Mouse (Mus musculus) liver, embryonic 12.5 days (tissue): ENCODE data around the gene Syn2. TPM values are rescaled to one million over a fixed set of nuclear protein-coding genes. Genes with fewer than 3 reads are reported as not detected.

Source experiments
- ATAC-seq: fragments of 200-750 bp; cut with Nextera tagmentation; 2 replicates; pipeline ENCODE4 v1.8.0; 2017; ENCODE audit warnings: moderate number of reproducible peaks, mild to moderate bottlenecking, moderate library complexity
- H3K27ac ChIP-seq: fragments of 300-500 bp; sonication (generic); 2 replicates; pipeline ENCODE4 v1.5.1; 2016; ENCODE audit warnings: mild to moderate bottlenecking
- H3K27me3 ChIP-seq: fragments of 300-500 bp; sonication (generic); replicated peaks from 2 replicates; pipeline ENCODE4 v1.6.1; 2016; ENCODE audit warnings: mild to moderate bottlenecking, moderate library complexity
- H3K36me3 ChIP-seq: fragments of 300-500 bp; sonication (generic); 2 replicates; pipeline ENCODE4 v1.6.1; 2016; ENCODE audit warnings: mild to moderate bottlenecking, moderate library complexity
- H3K4me1 ChIP-seq: fragments of 300-500 bp; sonication (generic); 2 replicates; pipeline ENCODE4 v1.6.1; 2016
- H3K4me2 ChIP-seq: fragments of 300-500 bp; sonication (generic); 2 replicates; pipeline ENCODE4 v1.6.1; 2016; ENCODE audit warnings: mild to moderate bottlenecking, moderate library complexity
- H3K4me3 ChIP-seq: fragments of 300-500 bp; sonication (generic); 2 replicates; pipeline ENCODE4 v1.5.1; 2016; ENCODE audit warnings: mild to moderate bottlenecking, moderate library complexity
- H3K9ac ChIP-seq: fragments of 300-500 bp; sonication (generic); 2 replicates; pipeline ENCODE4 v1.6.1; 2016; ENCODE audit warnings: mild to moderate bottlenecking, moderate library complexity
- H3K9me3 ChIP-seq: fragments of 300-500 bp; sonication (generic); replicated peaks from 2 replicates; pipeline ENCODE4 v1.6.1; 2016; ENCODE audit warnings: mild to moderate bottlenecking, moderate library complexity
- WGBS: fragments of 180-500 bp; shearing (Covaris S2); methylation state at CpG from one replicate; pipeline ENCODE4 v1.1.7; 2016; ENCODE audit not compliant: insufficient replicate concordance; 5-methylcytosine and 5-hydroxymethylcytosine counted together
- polyA plus RNA-seq: library from polyadenylated mRNA; unstranded; fragments of >200 nt; fragmentation: Nextera tagmentation; extraction: Ambion mirVana; gene quantifications from 2 replicates; pipeline ENCODE4 v1.2.1, GENCODE M21; 2016

Syn2 gene
- polyA plus RNA-seq, 1 experiment from 2014 or later: not detected

- Histone ChIP-seq H3K4me3 (no peak overlapping the region), H3K4me2 (no peak overlapping the region), H3K9ac (no peak overlapping the region), H3K4me1 (no peaks in the 10 kb centered on the region), H3K27ac (no peak overlapping the region), H3K27me3 (no peaks in the 10 kb centered on the region), H3K36me3 (no peaks in the 10 kb centered on the region), H3K9me3 (no peaks in the 10 kb centered on the region)
- WGBS: 76% methylated on average over 2 of the region's 2 CpGs
- no peak for ATAC-seq
Observed at GRCm38 (mm10) chr6:115181094-115181493, 46.4 kb downstream of the Syn2 start.

- H3K36me3 ChIP-seq: no peaks in the 10 kb centered on the region
- WGBS: 62% methylated on average over 7 of the region's 7 CpGs
- ATAC-seq: no peak
- H3K27me3 ChIP-seq: no peaks in the 10 kb centered on the region
- no peak overlapping the region for H3K9ac ChIP-seq
- no peak overlapping the region for H3K4me3 ChIP-seq
- no peaks in the 10 kb centered on the region for H3K9me3 ChIP-seq
- H3K27ac ChIP-seq: no peak overlapping the region
- no peaks in the 10 kb centered on the region for H3K4me1 ChIP-seq
- no peak overlapping the region for H3K4me2 ChIP-seq
Observed at GRCm38 (mm10) chr6:115191111-115191510, 56.4 kb downstream of the Syn2 start.

DNA sequence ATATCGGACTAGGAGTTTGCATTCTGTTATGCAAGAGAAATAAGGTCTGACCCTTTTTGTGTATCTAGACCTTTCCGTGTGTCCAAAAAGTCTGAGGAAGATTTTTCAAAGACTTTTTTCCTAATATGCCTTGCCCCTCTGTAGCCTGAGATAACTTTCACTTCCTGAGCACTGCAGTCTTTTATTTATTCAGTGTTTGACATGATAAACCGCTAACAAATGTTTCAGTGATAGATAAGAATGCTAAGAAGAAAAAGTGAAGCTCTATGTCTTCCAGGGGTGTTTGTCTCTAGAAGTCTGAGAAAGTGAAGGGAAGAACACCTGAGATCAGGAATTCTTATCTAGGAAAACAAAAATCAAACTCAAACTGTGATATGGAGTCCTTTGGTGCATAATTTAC, 66.1 kb downstream of the Syn2 start:
- Histone ChIP-seq H3K4me2 (no peak overlapping the region), H3K9ac (no peak overlapping the region), H3K27me3 (no peaks in the 10 kb centered on the region), H3K9me3 (no peaks in the 10 kb centered on the region), H3K4me3 (no peak overlapping the region), H3K36me3 (no peaks in the 10 kb centered on the region), H3K27ac (no peak overlapping the region), H3K4me1 (no peaks in the 10 kb centered on the region)
- WGBS: 51% methylated on average over 3 of the region's 3 CpGs
- no peak for ATAC-seq

- WGBS: 50% methylated on average over 3 of the region's 3 CpGs
- ATAC-seq: no peak
- no peaks in the 10 kb centered on the region for H3K27me3 ChIP-seq
Observed at GRCm38 (mm10) chr6:115203029-115203428, 68.3 kb downstream of the Syn2 start.

GRCm38 (mm10) chr6:115210187-115210586, 75.5 kb downstream of the Syn2 start:
- H3K36me3 ChIP-seq: no peaks in the 10 kb centered on the region
- ATAC-seq: no peak
- H3K4me1 ChIP-seq: no peaks in the 10 kb centered on the region
- no peaks in the 10 kb centered on the region for H3K9me3 ChIP-seq
- no peak overlapping the region for H3K27ac ChIP-seq
- 40% methylated on average over 2 of the region's 2 CpGs for WGBS
- no peak overlapping the region for H3K4me3 ChIP-seq
- H3K27me3 ChIP-seq: no peaks in the 10 kb centered on the region
- no peak overlapping the region for H3K9ac ChIP-seq
- no peak overlapping the region for H3K4me2 ChIP-seq

More at GRCm38 (mm10) chr6:115203029-115203428, 68.3 kb downstream of the Syn2 start:
- no peaks in the 10 kb centered on the region for H3K36me3 ChIP-seq
- no peaks in the 10 kb centered on the region for H3K9me3 ChIP-seq
- H3K9ac ChIP-seq: no peak overlapping the region
- H3K4me2 ChIP-seq: no peak overlapping the region
- no peak overlapping the region for H3K4me3 ChIP-seq
- H3K4me1 ChIP-seq: no peaks in the 10 kb centered on the region
- no peak overlapping the region for H3K27ac ChIP-seq

DNA sequence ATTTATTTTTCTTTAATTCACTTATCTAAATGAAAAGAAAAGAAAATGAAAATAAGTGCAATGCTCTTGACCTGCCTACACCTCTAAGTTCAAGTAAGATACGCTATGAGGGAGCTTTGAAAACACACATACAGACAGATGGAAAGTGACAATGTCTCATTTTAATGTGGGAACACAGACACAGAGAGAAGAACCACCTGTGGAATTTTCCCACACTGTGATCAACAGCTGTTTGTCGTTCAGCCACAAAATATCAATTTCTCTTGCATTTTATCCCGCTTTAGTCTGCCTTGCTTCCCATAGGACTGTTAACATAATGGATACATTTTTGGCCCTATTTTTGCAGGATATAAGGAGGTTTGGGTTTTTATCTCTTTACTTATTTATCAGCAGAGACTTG, 76.1 kb downstream of the Syn2 start:
- H3K36me3 ChIP-seq: no peaks in the 10 kb centered on the region
- no peak for ATAC-seq
- H3K9ac ChIP-seq: no peak overlapping the region
- H3K27me3 ChIP-seq: no peaks in the 10 kb centered on the region
- no peaks in the 10 kb centered on the region for H3K4me1 ChIP-seq
- no peak overlapping the region for H3K27ac ChIP-seq
- H3K4me2 ChIP-seq: no peak overlapping the region
- no peaks in the 10 kb centered on the region for H3K9me3 ChIP-seq
- 78% methylated on average over 3 of the region's 3 CpGs for WGBS
- no peak overlapping the region for H3K4me3 ChIP-seq

GRCm38 (mm10) chr6:115212132-115212903, 77.6 kb downstream of the Syn2 start:
- Histone ChIP-seq H3K4me2 (no peak overlapping the region), H3K9me3 (no peaks in the 10 kb centered on the region)
- WGBS: 41% methylated on average over 5 of the region's 5 CpGs

GRCm38 (mm10) chr6:115213129-115213528, 78.4 kb downstream of the Syn2 start:
- no peaks in the 10 kb centered on the region for H3K36me3 ChIP-seq
- H3K4me1 ChIP-seq: no peaks in the 10 kb centered on the region
- no peak overlapping the region for H3K27ac ChIP-seq
- WGBS: 56% methylated on average over 5 of the region's 5 CpGs
- H3K27me3 ChIP-seq: no peaks in the 10 kb centered on the region
- H3K4me3 ChIP-seq: no peak overlapping the region
- no peak overlapping the region for H3K4me2 ChIP-seq
- H3K9me3 ChIP-seq: no peaks in the 10 kb centered on the region
- ATAC-seq: no peak
- no peak overlapping the region for H3K9ac ChIP-seq

More at GRCm38 (mm10) chr6:115212132-115212903, 77.6 kb downstream of the Syn2 start:
- Histone ChIP-seq H3K9ac (no peak overlapping the region), H3K36me3 (no peaks in the 10 kb centered on the region), H3K4me3 (no peak overlapping the region), H3K27me3 (no peaks in the 10 kb centered on the region), H3K4me1 (no peaks in the 10 kb centered on the region), H3K27ac (no peak overlapping the region)
- no peak for ATAC-seq

GRCm38 (mm10) chr6:115221215-115221641, 86.5 kb downstream of the Syn2 start:
- H3K4me1 ChIP-seq: no peaks in the 10 kb centered on the region
- no peak overlapping the region for H3K4me3 ChIP-seq
- no peak overlapping the region for H3K4me2 ChIP-seq
- H3K27ac ChIP-seq: no peak overlapping the region
- no peaks in the 10 kb centered on the region for H3K9me3 ChIP-seq
- H3K9ac ChIP-seq: no peak overlapping the region
- H3K27me3 ChIP-seq: 0 out of 2 replicates have a peak, but pooled peaks cover 3% of the 10 kb centered on the region
- WGBS: 74% methylated on average over 8 of the region's 8 CpGs
- H3K36me3 ChIP-seq: no peaks in the 10 kb centered on the region
- no peak for ATAC-seq

DNA sequence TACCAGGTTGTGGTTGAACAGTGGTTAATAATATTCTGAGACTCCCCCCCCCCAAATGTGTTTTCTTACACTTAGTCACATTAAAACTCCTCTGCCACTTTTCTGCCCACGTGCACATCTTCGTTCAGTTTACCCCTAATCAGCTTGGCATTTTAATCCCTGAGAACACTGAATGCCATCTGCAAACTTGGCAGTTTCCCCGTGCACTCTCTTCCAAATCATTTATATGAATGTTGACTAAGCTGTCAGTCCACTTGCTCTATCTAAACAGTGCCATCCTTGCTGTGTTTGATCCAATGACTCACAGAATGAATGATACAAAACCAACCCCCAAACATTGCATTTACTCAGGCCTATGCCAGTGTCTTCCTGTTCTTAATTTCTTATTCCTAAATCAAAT, 90.8 kb downstream of the Syn2 start:
- no peak for ATAC-seq
- 61% methylated on average over 3 of the region's 3 CpGs for whole genome bisulfite sequencing
- Histone ChIP-seq H3K9me3 (no peaks in the 10 kb centered on the region), H3K36me3 (no peaks in the 10 kb centered on the region), H3K4me3 (no peak overlapping the region), H3K27me3 (0 out of 2 replicates have a peak, but pooled peaks cover 3% of the 10 kb centered on the region), H3K4me1 (no peaks in the 10 kb centered on the region), H3K9ac (no peak overlapping the region), H3K4me2 (no peak overlapping the region), H3K27ac (no peak overlapping the region)

GRCm38 (mm10) chr6:115227043-115227442, 92.3 kb downstream of the Syn2 start, which contains the start of gene Gm17482:
Gene Gm17482, plus strand, starts transcription at chr6:115227343.
- H3K36me3 ChIP-seq: no peaks in the 10 kb centered on the region
- 62% methylated on average over 4 of the region's 4 CpGs for WGBS
- no peak within 1 kb of the TSS for H3K27ac ChIP-seq
- H3K4me2 ChIP-seq: no peak within 1 kb of the TSS
- no peak for ATAC-seq
- no peak within 1 kb of the TSS for H3K9ac ChIP-seq
- no peak within 1 kb of the TSS for H3K4me3 ChIP-seq
- no peaks in the 10 kb centered on the region for H3K4me1 ChIP-seq
- H3K27me3 ChIP-seq: 0 out of 2 replicates have a peak, but pooled peaks cover 3% of the 10 kb centered on the region
- no peaks in the 10 kb centered on the region for H3K9me3 ChIP-seq

DNA sequence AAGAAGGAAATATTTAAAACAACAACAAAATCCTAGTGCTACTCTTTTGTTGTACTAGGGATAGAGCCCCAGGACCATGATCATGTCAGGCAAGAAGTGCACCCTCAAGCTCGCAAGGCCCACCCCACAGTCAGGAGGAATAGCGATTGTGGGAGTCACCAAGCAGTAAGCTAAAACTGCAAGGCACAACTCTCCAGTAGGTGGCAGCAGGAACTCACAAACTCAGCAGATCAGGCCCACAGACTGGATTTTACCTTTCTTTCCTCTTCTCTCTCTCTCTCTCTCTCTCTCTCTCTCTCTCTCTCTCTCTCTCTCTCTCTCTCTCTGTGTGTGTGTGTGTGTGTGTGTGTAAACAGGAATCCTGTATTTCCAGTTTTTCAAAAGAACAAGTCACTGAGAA, 92.8 kb downstream of the Syn2 start:
- H3K9ac ChIP-seq: no peak overlapping the region
- no peak overlapping the region for H3K27ac ChIP-seq
- WGBS: 9% methylated on average over 2 of the region's 2 CpGs
- ATAC-seq: no peak
- no peaks in the 10 kb centered on the region for H3K9me3 ChIP-seq
- 0 out of 2 replicates have a peak, but pooled peaks cover 3% of the 10 kb centered on the region for H3K27me3 ChIP-seq
- H3K36me3 ChIP-seq: no peaks in the 10 kb centered on the region
- no peaks in the 10 kb centered on the region for H3K4me1 ChIP-seq
- no peak overlapping the region for H3K4me2 ChIP-seq
- no peak overlapping the region for H3K4me3 ChIP-seq
